Mouse (Mus musculus) cerebellum, adult 9-10 months (tissue): ENCODE data around the gene Commd1.

ENCODE experiments used
- DNase-seq: peaks from one replicate; pipeline ENCODE4 v3.0.0; 2022

Commd1 gene

DNA sequence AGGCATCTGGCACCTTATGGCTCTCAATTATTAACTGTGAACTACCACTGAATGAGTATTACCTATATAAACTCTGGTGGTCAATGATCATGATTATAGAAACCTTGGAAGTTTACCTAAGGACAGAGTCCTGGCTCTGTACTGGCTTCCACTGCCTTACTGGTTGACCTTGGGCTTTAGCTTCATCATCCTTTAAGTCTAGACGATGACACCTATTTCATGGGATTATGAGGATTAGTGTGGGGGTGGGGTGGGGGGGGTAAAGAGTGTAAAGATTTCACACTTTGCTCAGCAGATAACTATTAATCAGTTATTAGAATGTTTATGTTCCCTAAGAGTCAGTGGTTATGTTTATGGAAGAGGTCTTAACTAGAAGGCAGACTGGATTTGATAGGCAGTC is 7.6 kb upstream of the Commd1 start:
- DNase-seq, result no peak

DNA sequence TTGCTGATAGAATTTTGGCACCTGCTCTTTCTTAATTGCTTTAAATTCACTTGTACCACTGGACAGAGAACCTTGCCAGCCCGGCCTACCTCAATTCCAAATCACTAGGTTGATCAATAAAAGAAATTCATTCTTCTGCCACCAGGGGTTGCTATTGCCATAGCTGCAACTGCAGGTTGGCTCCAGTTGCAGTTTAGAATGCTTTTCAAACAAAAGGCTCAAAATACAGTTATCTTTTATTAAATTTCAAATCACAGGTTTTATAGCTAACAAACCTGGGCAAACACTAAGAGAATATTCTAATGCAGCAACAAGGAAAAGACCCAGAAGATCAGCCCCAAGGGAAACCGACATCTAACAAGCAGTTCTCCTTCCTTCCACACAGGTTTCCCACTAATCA is 5.2 kb upstream of the Commd1 start:
- DNase-seq, result peak; percentile 82

- no peak for DNase-seq
Measured at GRCm38 (mm10) chr11:22985510-22985909, 3.3 kb upstream of the Commd1 start.

- no peak for DNase-seq
Measured at GRCm38 (mm10) chr11:22982846-22983245, 664 bp upstream of the Commd1 start.

DNA sequence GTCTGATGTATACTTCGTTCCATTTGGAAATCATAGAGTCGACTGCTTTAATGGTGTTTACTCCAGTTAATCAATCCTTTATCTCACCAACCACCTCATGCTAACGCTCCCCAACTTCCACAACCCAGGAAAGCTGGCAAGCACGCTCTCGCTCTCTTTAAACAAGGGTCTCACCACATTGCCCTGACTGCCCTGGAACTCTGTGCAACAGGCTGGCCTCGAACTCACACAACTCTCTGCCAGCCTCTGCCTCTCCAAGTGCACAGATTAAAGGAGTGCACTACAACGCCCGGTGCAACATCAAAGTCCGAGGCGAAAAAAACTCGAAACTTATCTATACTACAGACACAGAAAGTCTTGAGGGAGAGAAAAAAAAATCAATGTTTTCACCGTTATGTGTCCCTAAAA is 635 bp downstream of the Commd1 start:
- no peak for DNase-seq

- DNase-seq, result no peak
Measured at GRCm38 (mm10) chr11:22981041-22981440, 1.1 kb downstream of the Commd1 start.

DNA sequence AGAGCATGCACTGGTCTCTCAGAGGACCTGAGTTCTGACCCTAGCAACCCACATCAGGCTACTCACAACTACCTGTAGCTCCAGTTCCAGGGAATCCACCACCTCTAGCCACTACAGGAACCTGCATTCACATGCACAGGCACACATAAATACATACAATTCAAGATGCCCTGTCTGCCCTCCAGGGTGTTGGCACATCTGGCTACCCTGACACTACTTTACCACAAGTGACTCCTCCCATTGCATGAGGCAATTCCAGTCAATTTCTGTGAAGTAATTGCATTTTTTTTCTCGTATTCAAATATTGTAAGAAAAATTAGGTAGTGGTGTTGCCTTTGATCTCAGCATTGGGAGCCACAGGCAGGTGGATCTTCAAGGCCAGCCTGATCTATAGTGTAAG is 3.0 kb downstream of the Commd1 start:
- DNase-seq, result no peak

- DNase-seq, result peak; percentile 85
Measured at GRCm38 (mm10) chr11:22978711-22979110, 3.5 kb downstream of the Commd1 start.

DNA sequence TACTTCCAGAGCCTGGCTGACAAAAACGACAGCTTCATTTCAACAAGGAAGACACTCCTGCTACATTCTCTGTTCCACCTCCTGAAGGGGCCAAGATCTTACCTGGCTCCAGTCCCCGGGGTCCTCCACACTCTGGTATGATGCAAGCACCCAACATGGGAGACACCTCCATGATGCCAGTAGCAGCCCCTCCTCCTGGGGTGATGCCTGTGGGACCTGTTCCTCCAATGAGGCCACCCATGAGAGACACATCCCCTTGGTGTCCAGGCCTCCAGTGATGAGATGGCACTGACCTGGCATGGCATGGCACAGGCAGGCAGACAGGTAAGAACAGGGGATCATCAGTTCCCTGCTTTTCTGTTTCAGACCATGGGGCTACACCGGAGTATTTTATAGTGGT is 4.0 kb downstream of the Commd1 start:
- peak; percentile 53 for DNase-seq

- peak; percentile 43 for DNase-seq
Measured at GRCm38 (mm10) chr11:22973599-22973998, 8.6 kb downstream of the Commd1 start.

DNA sequence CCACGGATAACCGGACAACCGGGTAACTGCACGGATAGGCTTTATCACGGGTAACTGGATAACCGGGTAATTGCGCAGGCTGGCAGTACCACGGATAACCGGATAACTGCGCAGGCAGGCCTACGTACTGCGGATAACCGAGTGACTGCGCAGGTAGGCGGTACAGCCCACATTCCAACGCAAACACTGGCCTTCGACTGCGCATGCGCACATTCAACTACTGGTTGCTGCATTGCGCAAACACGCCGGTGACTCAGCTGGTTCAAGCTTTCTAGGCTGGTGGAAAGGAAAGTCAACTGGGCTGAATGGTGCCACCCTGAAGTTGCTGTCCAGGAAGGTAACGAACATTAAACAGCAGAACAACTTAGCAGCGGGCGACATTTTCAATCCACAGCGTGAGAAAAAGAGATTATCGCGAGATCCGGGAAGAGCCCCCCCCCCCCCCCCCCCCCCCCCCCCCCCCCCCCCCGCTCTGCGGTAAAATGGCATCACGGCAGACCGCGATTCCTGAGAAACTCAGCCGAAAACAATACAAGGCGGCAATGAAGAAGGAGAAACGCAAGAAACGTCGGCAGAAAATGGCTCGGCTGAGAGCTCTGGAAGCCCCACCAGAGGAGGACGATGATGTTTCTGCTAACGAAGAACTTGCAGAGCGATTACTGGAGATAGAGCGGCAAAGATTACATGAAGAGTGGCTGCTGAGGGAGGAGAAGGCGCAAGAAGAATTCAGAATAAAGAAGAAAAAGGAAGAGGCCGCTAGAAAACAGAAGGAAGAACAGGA is 9.2 kb downstream of the Commd1 start:
- DNase-seq, result peak; percentile 87

GRCm38 (mm10) chr11:22971835-22972709 is 10.1 kb downstream of the Commd1 start, which contains the start of gene Zrsr1:
Gene Zrsr1 (plus strand): TSS chr11:22972005.
- DNase-seq, result peak; percentile 87

DNA sequence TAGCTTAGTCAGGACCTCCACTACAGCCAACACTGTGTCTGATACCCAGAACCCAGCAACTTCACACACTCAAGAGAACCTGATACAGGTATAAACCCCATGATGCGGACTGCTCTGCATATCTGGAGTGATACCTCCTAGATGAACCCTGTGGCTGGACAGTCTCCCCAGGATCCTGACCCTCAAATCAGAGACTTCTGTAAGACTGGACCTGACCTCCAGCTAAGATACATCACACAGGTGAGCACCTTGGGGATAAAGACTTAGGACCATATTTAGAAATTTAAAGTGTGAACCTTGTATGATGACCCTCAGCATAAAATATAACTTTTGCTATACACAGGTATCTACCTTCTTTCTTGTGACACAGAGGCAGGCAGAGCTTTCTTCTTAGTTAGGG is 11.6 kb downstream of the Commd1 start:
- DNase-seq, result peak; percentile 23

DNA sequence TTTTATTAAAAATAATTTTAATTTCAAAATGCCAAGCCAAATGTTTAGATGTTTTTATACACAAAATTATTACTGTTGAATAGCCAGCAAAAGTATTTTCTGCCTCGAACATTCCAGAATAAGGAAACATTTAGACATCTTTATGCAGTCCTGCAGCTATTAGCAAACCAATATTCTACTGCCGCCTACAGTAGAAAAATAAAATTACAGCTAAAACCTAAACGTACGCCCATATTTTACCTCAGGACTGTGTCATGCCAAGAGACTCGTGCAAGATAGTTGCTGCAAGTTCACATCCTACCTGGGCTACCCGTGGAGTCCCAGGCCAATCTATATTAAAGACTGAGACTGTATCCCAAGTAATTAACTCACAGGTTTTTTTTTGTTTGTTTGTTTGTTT is 12.7 kb downstream of the Commd1 start:
- peak; percentile 69 for DNase-seq

DNA sequence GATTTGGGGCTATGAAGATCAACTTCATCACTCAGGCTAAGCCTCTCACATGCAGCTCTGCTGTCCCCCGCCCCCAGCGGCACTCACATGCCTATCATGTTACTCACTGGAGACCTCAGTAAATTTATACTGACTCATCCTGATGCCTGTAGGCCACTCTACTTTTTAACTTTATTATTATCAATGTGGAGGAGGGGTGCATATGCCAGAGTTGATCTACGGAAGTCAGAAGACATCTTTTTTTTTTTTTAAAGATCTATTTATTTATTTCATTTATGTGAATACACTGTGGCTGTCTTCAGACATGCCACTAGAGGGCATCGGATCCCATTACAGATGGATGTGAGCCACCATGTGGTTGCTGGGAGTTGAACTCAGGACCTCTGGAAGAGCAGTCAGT is 16.7 kb downstream of the Commd1 start:
- no peak for DNase-seq

DNA sequence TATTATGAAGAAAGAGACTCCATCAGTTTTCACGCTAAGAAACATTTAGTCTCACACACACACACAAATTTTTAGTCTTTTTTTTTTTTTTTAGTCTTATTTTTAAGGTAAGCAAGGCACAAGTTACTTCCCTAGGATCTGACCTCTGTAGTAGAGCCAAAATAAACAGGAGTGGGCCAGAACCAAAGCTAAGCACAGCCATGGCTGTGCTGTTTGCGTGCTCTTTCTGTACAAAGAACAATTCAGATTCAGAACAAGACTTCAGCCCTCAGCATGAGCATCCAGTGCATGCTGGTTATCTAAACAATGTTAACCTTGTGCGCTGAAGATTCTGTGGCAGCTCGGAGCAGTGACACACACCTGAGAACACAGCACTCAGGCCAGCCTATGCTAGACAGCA is 17.8 kb downstream of the Commd1 start:
- no peak for DNase-seq

GRCm38 (mm10) chr11:22962101-22962500 is 20.1 kb downstream of the Commd1 start:
- DNase-seq, result no peak

GRCm38 (mm10) chr11:22957791-22958374 is 24.3 kb downstream of the Commd1 start:
- no peak for DNase-seq

DNA sequence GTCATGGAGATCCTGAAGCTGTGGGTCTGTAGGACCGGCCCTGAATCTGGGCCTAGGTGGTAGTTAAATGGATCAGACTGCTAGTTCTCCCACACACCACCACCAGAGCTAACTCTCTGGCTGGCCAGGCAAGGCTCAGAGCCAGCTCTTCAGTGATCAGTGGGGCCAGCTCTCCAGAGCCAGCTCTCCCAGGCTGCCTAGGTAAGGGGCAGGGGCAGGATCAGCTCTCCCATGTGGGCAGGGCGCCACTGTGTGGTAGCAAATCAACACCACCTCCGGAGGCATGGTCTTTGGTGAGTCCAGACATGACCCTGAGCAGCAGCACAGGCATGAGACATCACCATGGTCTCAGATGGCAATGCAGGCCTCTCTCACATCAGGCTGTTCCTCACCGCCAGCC is 25.4 kb downstream of the Commd1 start:
- DNase-seq, result no peak

DNA sequence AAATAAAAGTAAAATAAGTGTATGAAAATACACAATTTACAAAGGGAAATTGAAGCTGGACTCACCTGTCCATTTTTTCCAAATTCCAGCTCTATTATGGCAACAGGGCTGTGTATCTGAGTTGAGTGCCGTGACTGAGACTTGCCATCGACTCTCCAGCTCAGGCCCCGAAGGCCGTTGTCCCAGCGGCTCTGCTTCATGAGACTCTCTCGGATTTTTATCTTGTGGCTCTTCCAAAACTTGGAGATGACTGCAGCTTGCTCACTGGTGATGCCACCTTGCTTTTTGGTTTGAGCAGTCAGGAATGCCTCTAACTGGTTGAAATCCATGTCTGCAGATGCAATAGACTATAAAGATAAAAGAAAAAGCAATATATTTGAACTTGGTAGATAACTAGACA is 25.8 kb downstream of the Commd1 start:
- DNase-seq, result no peak

DNA sequence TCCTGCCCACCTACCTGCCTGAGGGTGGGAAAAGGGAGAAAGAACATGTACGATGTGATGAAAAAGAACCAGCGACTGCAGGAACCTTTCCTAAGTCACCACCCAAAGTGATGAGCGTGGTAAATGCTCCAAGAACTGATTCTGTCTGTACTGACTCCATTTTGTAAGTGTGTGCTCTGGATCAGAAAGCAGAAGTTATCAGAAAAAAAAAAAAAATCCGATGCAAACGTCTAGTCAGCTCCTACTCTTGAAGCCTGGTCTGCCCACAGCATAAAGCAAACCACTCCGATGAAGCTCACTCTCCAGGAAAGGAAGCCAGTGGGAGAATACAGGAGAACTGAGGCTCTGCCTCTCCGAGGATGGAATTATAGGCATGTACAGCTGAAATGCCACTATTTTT is 29.5 kb downstream of the Commd1 start:
- DNase-seq, result no peak

DNA sequence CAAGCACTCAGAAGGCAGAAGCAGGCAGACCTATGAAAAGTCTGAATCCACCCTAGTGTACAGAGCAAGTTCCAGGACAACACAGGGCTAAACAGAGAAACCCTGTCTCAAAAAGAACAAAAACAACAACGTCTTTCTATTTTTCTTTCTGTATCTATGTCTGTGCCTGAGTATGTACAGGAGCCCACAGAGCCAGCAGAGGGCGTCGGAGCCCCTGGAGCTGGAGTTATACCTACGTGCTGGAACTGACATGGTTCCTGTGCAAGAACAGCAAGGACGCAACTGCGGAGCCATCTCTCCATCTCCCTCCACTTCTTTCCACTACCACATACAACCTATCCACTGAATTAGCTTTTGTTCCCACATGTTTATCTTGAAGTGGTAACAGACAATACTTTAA is 32.1 kb downstream of the Commd1 start:
- DNase-seq, result no peak

DNA sequence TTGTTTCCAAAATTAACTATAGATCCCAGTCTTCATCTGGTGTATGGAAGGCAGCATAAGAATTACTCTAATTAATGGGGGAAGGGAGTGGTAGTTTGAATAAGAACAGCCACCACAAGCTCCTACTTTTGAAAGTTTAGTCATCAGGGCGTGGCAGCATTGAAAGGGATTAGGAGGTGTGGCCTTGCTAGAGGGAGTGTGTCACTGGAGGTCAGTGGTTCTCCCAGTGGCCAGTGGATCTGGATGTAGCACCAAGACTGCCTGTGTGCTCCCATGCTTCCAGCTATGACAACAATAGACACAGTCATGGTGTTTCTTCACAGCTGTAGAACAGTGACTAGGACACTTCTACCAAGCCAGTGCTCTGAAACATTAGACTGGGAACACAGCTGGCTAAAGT is 33.1 kb downstream of the Commd1 start:
- no peak for DNase-seq

DNA sequence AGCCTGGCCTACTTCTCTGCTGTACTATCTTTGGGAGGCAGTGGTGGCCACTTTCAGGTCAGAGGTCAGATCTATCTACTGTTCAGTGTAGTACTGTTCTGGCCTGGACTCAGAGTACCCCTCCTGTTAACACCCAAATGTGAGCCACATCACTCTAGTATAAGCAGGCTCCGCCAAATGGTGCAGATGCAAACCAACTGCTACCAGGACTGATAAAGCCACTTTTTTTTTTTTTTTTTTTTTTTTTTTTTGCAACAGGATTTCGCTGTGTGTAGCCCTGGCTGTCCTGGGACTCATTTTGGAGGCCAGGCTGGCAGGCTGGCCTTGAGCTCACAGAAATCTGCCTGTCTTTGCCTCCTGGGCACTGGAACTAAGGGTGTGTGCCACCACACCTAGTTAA is 43.2 kb downstream of the Commd1 start:
- DNase-seq, result no peak
